Mouse (Mus musculus) heart, embryonic 10.5 days (tissue): Measurements from ENCODE around the gene AL731706.1. TPM values are rescaled to one million over a fixed set of nuclear protein-coding genes. Genes with fewer than 3 reads are reported as not detected.
A peak's percentile ranks its signal among the peaks of the same experiment; 100 is the strongest.
"Not testable (repeated sequence)": the region's sequence is repeated elsewhere in the genome, so short reads cannot be mapped to it uniquely, and the experiment has no call there.

Experiments used
- DNase-seq: peaks from one replicate; pipeline ENCODE4 v3.0.0-alpha.2; 2017; ENCODE audit warnings: low spot score
- H3K27ac ChIP-seq: fragments of 300-500 bp; sonication (generic); 2 replicates; pipeline ENCODE4 v1.5.1; 2016; ENCODE audit warnings: mild to moderate bottlenecking
- H3K27me3 ChIP-seq: fragments of 300-500 bp; sonication (generic); 2 replicates; pipeline ENCODE4 v1.6.1; 2016; ENCODE audit warnings: mild to moderate bottlenecking; ENCODE audit not compliant: poor library complexity, insufficient read depth, severe bottlenecking
- H3K36me3 ChIP-seq: fragments of 300-500 bp; sonication (generic); 2 replicates; pipeline ENCODE4 v1.6.1; 2016; ENCODE audit warnings: mild to moderate bottlenecking, moderate library complexity
- H3K4me1 ChIP-seq: fragments of 300-500 bp; sonication (generic); 2 replicates; pipeline ENCODE4 v1.6.1; 2016; ENCODE audit warnings: mild to moderate bottlenecking
- H3K4me3 ChIP-seq: fragments of 300-500 bp; sonication (generic); 2 replicates; pipeline ENCODE4 v1.5.1; 2016; ENCODE audit warnings: mild to moderate bottlenecking, moderate library complexity
- H3K9me3 ChIP-seq: fragments of 300-500 bp; sonication (generic); 2 replicates; pipeline ENCODE4 v1.6.1; 2016; ENCODE audit warnings: mild to moderate bottlenecking, moderate library complexity
- WGBS: fragments of 180-500 bp; shearing (Covaris S2); methylation state at CpG from one replicate; pipeline ENCODE4 v1.1.7; 2016; 5-methylcytosine and 5-hydroxymethylcytosine counted together
- polyA plus RNA-seq: library from polyadenylated mRNA; unstranded; fragments of >200 nt; fragmentation: Nextera tagmentation; extraction: Ambion mirVana; gene quantifications from 2 replicates; pipeline ENCODE4 v1.2.1, GENCODE M21; 2016

The AL731706.1 gene
- polyA plus RNA-seq, 1 experiment from 2014 or later: 29.2 TPM

- peaks cover 5% of the 10 kb centered on the region; the same call in 1 of the 2 replicates for H3K4me1 ChIP-seq
- H3K36me3 ChIP-seq: no peaks in the 10 kb centered on the region
- H3K27ac ChIP-seq: no peak overlapping the region
- DNase-seq: no peak
- H3K27me3 ChIP-seq: no peaks in the 10 kb centered on the region
- 78% methylated on average over 2 of the region's 2 CpGs for WGBS
- H3K4me3 ChIP-seq: no peak overlapping the region
- no peaks in the 10 kb centered on the region for H3K9me3 ChIP-seq
Observed at GRCm38 (mm10) chr2:136894494-136894893, 3.3 kb upstream of the AL731706.1 start.

DNA sequence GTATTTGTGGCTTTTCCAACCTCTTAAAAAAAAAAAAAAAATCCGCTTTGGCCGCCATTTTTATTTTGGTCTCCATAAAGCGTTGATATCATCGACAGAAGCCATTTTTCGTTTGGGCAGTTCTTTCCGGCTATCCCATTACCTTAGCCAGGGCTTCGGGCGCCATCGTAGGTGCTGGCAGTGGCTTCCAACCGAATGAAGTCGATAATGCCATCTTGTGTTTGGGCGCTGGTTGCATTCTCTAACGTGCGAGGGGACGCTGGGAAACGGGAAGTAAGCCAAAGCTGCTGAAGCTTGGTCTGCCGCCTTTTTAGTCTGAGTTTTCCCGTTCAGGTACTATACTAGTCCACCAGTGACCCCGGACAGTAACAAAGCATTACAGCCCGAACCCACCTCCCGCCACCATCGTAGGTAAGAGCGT, 772 bp upstream of the AL731706.1 start:
- H3K9me3 ChIP-seq: no peaks in the 10 kb centered on the region
- WGBS: 0% methylated on average over 23 of the region's 23 CpGs
- H3K4me3 ChIP-seq: peak overlapping the region; percentile 85
- DNase-seq: peak; percentile 98
- H3K27me3 ChIP-seq: no peaks in the 10 kb centered on the region
- peak overlapping the region; percentile 98 for H3K27ac ChIP-seq
- H3K36me3 ChIP-seq: no peaks in the 10 kb centered on the region
- peaks cover 5% of the 10 kb centered on the region; the same call in 1 of the 2 replicates for H3K4me1 ChIP-seq

DNA sequence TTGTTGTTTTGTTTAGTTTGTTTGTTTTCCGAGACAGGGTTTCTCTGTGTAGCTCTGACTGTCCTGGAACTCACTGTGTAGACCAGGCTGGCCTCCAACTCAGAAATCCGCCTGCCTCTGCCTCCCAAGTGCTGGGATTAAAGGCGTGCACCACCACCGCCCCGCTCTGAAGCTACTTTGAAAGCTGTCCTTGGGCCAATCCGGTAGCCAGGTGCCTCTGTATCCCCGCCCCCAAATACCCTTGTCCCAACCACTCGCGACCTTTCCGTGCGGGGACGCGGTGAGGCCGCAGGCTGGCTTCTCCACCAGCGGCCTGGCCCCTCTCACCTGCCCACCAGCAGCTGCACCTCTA, 497 bp downstream of the AL731706.1 start:
- H3K4me3 ChIP-seq: peak overlapping the region; percentile 85
- H3K36me3 ChIP-seq, H3K9me3 ChIP-seq, H3K4me1 ChIP-seq, H3K27me3 ChIP-seq, DNase-seq: not testable (repeated sequence)
- 5% methylated on average over 15 of the region's 15 CpGs for WGBS
- H3K27ac ChIP-seq: peak overlapping the region; percentile 98

- Histone ChIP-seq H3K9me3 (no peaks in the 10 kb centered on the region), H3K36me3 (peaks cover 30% of the 10 kb centered on the region), H3K27ac (no peak overlapping the region), H3K4me3 (no peak overlapping the region), H3K4me1 (no peaks in the 10 kb centered on the region), H3K27me3 (no peaks in the 10 kb centered on the region)
- 76% methylated on average over 4 of the region's 4 CpGs for whole genome bisulfite sequencing
- no peak for DNase-seq
Observed at GRCm38 (mm10) chr2:136886846-136887245, 4.3 kb downstream of the AL731706.1 start.

- H3K4me1 ChIP-seq: no peaks in the 10 kb centered on the region
- no peak for DNase-seq
- H3K27me3 ChIP-seq: no peaks in the 10 kb centered on the region
- H3K36me3 ChIP-seq: peaks cover 41% of the 10 kb centered on the region
- no peaks in the 10 kb centered on the region for H3K9me3 ChIP-seq
- no peak within 1 kb of the TSS for H3K27ac ChIP-seq
- WGBS: 93% methylated on average over 2 of the region's 2 CpGs
- H3K4me3 ChIP-seq: no peak within 1 kb of the TSS
Observed at GRCm38 (mm10) chr2:136885579-136885978, 5.6 kb downstream of the AL731706.1 start, which contains the start of gene AL731706.2. Gene AL731706.2 (minus strand): TSS chr2:136885679.

GRCm38 (mm10) chr2:136854543-136855388, 36.4 kb downstream of the AL731706.1 start:
- DNase-seq: no peak
- H3K27ac ChIP-seq: no peak overlapping the region
- no peaks in the 10 kb centered on the region for H3K9me3 ChIP-seq
- H3K4me1 ChIP-seq: no peaks in the 10 kb centered on the region
- H3K4me3 ChIP-seq: no peak overlapping the region
- H3K27me3 ChIP-seq: no peaks in the 10 kb centered on the region
- WGBS: 48% methylated on average over 5 of the region's 5 CpGs
- no peaks in the 10 kb centered on the region for H3K36me3 ChIP-seq

DNA sequence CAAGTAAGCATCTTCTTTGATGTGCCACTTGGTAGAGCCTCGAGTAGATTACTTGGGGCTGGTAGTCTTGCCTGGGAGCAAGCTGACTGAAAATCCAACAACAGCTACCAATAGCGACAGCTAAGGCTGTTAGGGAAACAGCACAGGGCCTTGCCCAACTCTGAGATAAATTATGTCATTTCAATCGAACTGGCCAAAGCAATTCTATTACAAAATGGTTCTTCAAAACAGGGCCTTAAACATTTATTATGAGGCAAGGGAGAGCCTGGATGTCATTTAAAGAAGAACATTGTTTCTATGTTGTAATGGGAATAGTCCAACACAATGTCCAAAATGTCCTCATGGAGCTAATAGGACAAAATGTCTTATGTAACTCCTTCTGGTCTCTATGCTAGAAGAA, 40.8 kb downstream of the AL731706.1 start:
- Histone ChIP-seq H3K9me3 (no peaks in the 10 kb centered on the region), H3K27ac (no peak overlapping the region), H3K4me1 (no peaks in the 10 kb centered on the region), H3K4me3 (no peak overlapping the region), H3K36me3 (no peaks in the 10 kb centered on the region), H3K27me3 (no peaks in the 10 kb centered on the region)
- WGBS: 56% methylated on average over 3 of the region's 3 CpGs
- no peak for DNase-seq

- DNase-seq: no peak
- Histone ChIP-seq H3K27ac (no peak overlapping the region; the same call in 1 of the 2 replicates), H3K36me3 (no peaks in the 10 kb centered on the region), H3K27me3 (no peaks in the 10 kb centered on the region), H3K4me3 (no peak overlapping the region), H3K9me3 (no peaks in the 10 kb centered on the region), H3K4me1 (peaks cover 3% of the 10 kb centered on the region; the same call in 1 of the 2 replicates)
- WGBS: 38% methylated on average over 1 of the region's 1 CpGs
Observed at GRCm38 (mm10) chr2:136837994-136838393, 53.2 kb downstream of the AL731706.1 start.

- Histone ChIP-seq H3K27ac (no peak overlapping the region), H3K9me3 (no peaks in the 10 kb centered on the region), H3K27me3 (no peaks in the 10 kb centered on the region), H3K36me3 (no peaks in the 10 kb centered on the region), H3K4me3 (no peak overlapping the region), H3K4me1 (peaks cover 3% of the 10 kb centered on the region; the same call in 1 of the 2 replicates)
- WGBS: 65% methylated on average over 3 of the region's 3 CpGs
- no peak for DNase-seq
Observed at GRCm38 (mm10) chr2:136835882-136836281, 55.3 kb downstream of the AL731706.1 start.

DNA sequence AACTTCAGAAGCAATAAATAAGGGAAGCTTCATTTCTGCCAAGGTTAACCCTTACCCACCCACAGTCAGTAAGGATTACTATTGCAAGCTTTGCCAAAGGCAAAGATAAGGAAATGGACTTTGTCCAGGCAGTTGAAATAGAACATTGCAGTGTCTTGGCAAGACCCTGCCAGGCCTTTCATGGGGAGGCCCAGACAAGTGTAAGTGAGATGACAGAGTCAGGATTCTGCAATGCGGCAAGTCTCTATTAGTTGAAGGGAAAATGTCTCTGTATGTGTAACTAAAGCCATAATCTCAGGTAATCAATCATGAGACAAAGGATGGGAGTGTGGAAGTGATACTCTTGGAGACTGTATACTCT, 56.5 kb downstream of the AL731706.1 start:
- Histone ChIP-seq H3K4me3 (no peak overlapping the region), H3K9me3 (no peaks in the 10 kb centered on the region), H3K27ac (no peak overlapping the region), H3K27me3 (no peaks in the 10 kb centered on the region), H3K36me3 (no peaks in the 10 kb centered on the region), H3K4me1 (peaks cover 3% of the 10 kb centered on the region; the same call in 1 of the 2 replicates)
- WGBS: 89% methylated on average over 1 of the region's 1 CpGs
- no peak for DNase-seq

- Histone ChIP-seq H3K9me3 (no peaks in the 10 kb centered on the region), H3K27ac (no peak overlapping the region), H3K36me3 (no peaks in the 10 kb centered on the region), H3K4me3 (no peak overlapping the region), H3K4me1 (peaks cover 3% of the 10 kb centered on the region; the same call in 1 of the 2 replicates), H3K27me3 (no peaks in the 10 kb centered on the region)
- 80% methylated on average over 3 of the region's 3 CpGs for WGBS
- no peak for DNase-seq
Observed at GRCm38 (mm10) chr2:136833976-136834714, 57.0 kb downstream of the AL731706.1 start.

DNA sequence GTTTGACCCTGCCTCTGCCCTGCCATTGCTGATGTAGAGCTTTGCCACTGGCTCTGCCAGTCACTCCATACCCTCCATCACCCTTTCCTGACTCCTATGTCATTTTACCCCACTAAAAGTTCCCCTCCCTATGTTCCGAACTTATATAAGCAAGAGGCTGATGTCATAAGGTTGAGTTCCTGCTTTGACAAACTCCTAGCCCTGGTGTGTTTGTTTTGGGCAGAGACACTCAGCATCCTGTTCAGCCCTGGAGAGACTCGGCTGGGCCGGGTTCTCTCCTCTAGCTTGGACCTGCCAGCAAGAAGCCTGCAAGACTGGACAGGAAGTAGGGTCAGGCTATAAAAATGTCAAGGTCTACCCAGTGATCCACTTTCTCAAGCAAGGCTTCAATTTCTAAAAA, 58.3 kb downstream of the AL731706.1 start:
- H3K9me3 ChIP-seq: no peaks in the 10 kb centered on the region
- WGBS: 63% methylated on average over 3 of the region's 3 CpGs
- H3K4me3 ChIP-seq: no peak overlapping the region
- peak; percentile 76 for DNase-seq
- H3K36me3 ChIP-seq: no peaks in the 10 kb centered on the region
- no peak overlapping the region for H3K27ac ChIP-seq
- H3K4me1 ChIP-seq: no peaks in the 10 kb centered on the region; the same call in 1 of the 2 replicates
- H3K27me3 ChIP-seq: no peaks in the 10 kb centered on the region
